Mouse (Mus musculus) forebrain, embryonic 10.5 days (tissue): ENCODE results near the gene Nfe2. TPM values are rescaled to one million over a fixed set of nuclear protein-coding genes. Genes with fewer than 3 reads are reported as not detected.
"Not testable (repeated sequence)": the region's sequence is repeated elsewhere in the genome, so short reads cannot be mapped to it uniquely, and the experiment has no call there.

Experiments
- DNase-seq: peaks from one replicate; pipeline ENCODE4 v3.0.0-alpha.2; 2017; ENCODE audit warnings: low spot score; ENCODE audit errors: extremely low spot score
- H3K27ac ChIP-seq: fragments of 300-500 bp; sonication (generic); 2 replicates; pipeline ENCODE4 v1.5.1; 2016; ENCODE audit warnings: mild to moderate bottlenecking
- H3K27me3 ChIP-seq: fragments of 300-500 bp; sonication (generic); 2 replicates; pipeline ENCODE4 v1.6.1; 2016; ENCODE audit warnings: mild to moderate bottlenecking; ENCODE audit not compliant: poor library complexity, severe bottlenecking
- H3K36me3 ChIP-seq: fragments of 300-500 bp; sonication (generic); replicated peaks from 2 replicates; pipeline ENCODE4 v1.6.1; 2016; ENCODE audit warnings: mild to moderate bottlenecking, moderate library complexity
- H3K4me1 ChIP-seq: fragments of 300-500 bp; sonication (generic); 2 replicates; pipeline ENCODE4 v1.6.1; 2016
- H3K4me3 ChIP-seq: fragments of 300-500 bp; sonication (generic); 2 replicates; pipeline ENCODE4 v1.5.1; 2016; ENCODE audit warnings: mild to moderate bottlenecking, moderate library complexity
- H3K9me3 ChIP-seq: fragments of 300-500 bp; sonication (generic); 2 replicates; pipeline ENCODE4 v1.6.1; 2016; ENCODE audit warnings: mild to moderate bottlenecking, moderate library complexity
- WGBS: fragments of 180-500 bp; shearing (Covaris S2); methylation state at CpG from one replicate; pipeline ENCODE4 v1.1.7; 2016; 5-methylcytosine and 5-hydroxymethylcytosine counted together
- polyA plus RNA-seq: library from polyadenylated mRNA; unstranded; fragments of >200 nt; fragmentation: Nextera tagmentation; extraction: Ambion mirVana; gene quantifications from 2 replicates; pipeline ENCODE4 v1.2.1, GENCODE M21; 2016

Gene Nfe2
- polyA plus RNA-seq, 1 experiment from 2014 or later, result 8.3 TPM

DNA sequence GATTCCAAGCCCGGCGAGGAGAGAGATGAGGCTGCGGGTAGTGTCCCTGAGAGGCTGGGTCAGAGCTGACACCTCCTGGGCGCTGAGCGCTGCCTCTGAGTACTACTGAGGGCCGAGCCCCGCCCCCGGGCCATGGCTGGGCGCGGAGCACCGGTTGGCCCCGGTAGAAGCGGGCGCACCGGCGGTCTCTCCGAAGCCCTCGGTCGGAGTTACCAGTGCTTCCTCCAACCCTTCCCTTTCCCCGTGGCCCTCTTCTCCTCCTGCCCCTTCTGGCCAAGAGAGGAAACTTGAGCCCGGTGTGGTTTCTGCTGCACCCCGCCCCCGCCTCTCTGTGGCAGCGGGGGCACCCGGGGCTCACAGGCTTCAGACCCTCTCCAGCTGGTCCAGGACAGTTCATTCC lies 3.0 kb downstream of the Nfe2 start:
- no peaks in the 10 kb centered on the region for H3K9me3 ChIP-seq
- peaks cover 33% of the 10 kb centered on the region for H3K4me1 ChIP-seq
- H3K4me3 ChIP-seq, result peak overlapping the region; percentile 57
- H3K27ac ChIP-seq, result peak overlapping the region; percentile 81
- H3K36me3 ChIP-seq, result peaks cover 6% of the 10 kb centered on the region
- H3K27me3 ChIP-seq, result peaks cover 47% of the 10 kb centered on the region
- 1% methylated on average over 25 of the region's 25 CpGs for WGBS
- DNase-seq, result peak; percentile 49

DNA sequence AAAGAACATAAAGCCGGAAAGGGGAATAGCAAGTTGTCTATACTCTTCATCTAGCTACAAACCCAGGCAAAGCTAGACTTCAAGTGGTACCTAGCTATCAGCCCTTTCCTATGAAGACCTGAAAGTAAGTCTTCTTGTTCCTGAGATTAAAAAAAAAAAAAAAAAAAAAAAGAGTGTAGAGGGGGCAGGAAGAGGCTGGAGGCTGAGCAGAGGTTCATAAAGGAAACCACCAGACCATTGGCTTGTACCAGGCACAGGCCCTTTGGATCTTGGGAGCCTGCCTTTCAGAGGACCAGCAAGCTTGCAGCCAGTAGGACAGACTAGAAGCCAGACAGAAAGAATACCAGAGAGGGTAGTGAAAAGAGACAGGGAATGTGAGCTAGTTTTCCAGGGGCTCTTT lies 4.9 kb downstream of the Nfe2 start:
- DNase-seq, result no peak
- Histone ChIP-seq H3K4me1 (peaks cover 30% of the 10 kb centered on the region), H3K4me3 (no peak overlapping the region), H3K36me3 (peaks cover 20% of the 10 kb centered on the region), H3K9me3 (no peaks in the 10 kb centered on the region), H3K27ac (no peak overlapping the region), H3K27me3 (peaks cover 44% of the 10 kb centered on the region)
- 90% methylated on average over 1 of the region's 1 CpGs for WGBS

DNA sequence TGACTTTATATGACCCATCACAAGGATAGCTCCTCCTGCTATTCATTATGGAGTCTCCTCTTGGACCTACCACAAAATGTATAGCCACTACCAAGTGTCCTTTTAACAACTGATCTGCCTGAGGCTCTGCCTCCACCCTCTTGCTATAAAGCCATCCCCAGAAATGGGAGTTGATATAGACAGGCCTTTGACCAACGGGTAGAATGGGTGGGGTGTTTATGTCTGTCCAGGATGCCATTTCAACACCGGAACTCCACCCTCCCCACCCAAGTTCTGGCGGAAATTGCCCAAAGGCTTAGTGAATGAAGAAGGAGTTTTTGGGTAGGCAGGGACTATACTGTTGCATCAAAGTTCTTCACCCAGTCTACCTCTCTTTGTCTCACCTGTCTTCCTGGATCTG lies 5.5 kb downstream of the Nfe2 start:
- no peak for DNase-seq
- no peak overlapping the region for H3K4me3 ChIP-seq
- H3K27ac ChIP-seq, result no peak overlapping the region
- H3K36me3 ChIP-seq, result peaks cover 27% of the 10 kb centered on the region
- H3K4me1 ChIP-seq, result peaks cover 24% of the 10 kb centered on the region
- 90% methylated on average over 3 of the region's 3 CpGs for WGBS
- H3K27me3 ChIP-seq, result peaks cover 38% of the 10 kb centered on the region
- no peaks in the 10 kb centered on the region for H3K9me3 ChIP-seq

DNA sequence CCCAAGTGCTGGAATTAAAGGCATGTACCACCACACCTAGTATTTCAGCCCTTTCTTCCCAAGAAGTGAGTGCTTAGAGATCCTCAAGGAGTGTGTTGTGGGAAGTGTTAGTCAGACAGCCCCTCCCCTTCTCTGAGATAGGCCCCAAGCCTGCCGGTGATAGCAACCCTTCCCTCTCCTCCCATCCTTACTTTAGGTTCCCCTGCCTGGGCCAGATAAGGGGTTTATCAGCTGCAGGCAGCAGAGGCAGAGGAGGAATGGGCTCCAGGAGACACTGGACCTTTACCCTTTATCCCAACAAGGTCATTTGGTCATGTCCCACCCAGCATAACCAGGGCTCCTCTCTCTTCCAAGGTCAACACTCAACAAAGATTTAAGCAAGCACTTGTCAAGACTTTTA lies 6.6 kb downstream of the Nfe2 start:
- no peak overlapping the region for H3K27ac ChIP-seq
- peaks cover 23% of the 10 kb centered on the region for H3K4me1 ChIP-seq
- H3K36me3 ChIP-seq, result peaks cover 38% of the 10 kb centered on the region
- H3K4me3 ChIP-seq, result no peak overlapping the region
- no peaks in the 10 kb centered on the region for H3K9me3 ChIP-seq
- no peak for DNase-seq
- 96% methylated on average over 1 of the region's 1 CpGs for WGBS
- peaks cover 29% of the 10 kb centered on the region for H3K27me3 ChIP-seq

DNA sequence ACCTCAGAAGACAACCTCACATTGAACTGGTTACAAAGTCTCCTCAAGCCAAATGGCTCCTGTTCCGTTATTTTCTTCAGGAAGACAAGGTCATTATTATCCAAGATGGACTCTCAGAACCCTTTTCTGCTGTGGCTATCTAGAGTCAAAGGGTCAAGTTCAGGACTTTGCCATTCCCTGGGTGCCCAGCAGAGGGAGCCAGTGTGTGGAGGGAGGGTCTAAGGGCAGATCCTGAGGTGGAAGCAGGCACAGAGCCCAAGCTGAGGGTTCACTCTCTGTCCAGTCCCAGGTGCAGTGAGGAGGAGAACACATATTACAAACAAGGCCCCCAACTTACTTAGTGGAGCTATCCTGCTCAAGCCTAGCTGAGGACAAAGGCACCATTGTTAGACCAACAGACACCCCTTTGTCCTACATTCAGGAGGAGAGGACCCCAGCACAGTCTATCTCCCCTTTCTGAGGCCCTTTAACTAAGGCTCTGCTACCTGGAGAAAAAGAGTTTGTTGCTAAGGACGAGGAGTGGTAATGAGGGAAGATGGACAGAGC lies 7.9 kb downstream of the Nfe2 start:
- Histone ChIP-seq H3K4me3 (peak overlapping the region; percentile 4; the same call in 1 of the 2 replicates), H3K36me3 (peaks cover 51% of the 10 kb centered on the region), H3K9me3 (no peaks in the 10 kb centered on the region), H3K27ac (peak overlapping the region; percentile 69), H3K27me3 (peaks cover 21% of the 10 kb centered on the region), H3K4me1 (peaks cover 23% of the 10 kb centered on the region)
- 15% methylated on average over 2 of the region's 2 CpGs for WGBS
- DNase-seq, result peak; percentile 76

DNA sequence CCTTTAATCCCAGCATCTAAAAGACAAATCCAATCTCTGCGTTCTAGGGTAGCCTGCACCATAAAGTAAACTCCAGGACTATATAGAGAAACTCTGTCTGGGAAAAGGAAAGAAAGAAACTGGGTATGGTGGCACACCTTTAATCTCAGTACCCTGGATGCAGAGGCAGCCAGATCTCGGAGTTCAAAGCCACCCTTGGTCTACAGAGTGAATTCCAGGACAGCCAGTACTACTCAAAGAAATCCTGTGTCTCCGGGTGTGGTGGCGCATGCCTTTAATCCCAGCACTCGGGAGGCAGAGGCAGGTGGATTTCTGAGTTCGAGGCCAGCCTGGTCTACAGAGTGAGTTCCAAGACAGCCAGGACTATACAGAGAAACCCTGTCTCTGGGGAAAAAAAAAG lies 8.7 kb downstream of the Nfe2 start:
- peaks cover 13% of the 10 kb centered on the region for H3K27me3 ChIP-seq
- H3K4me1 ChIP-seq, result peaks cover 18% of the 10 kb centered on the region
- not testable (repeated sequence) for H3K9me3 ChIP-seq, DNase-seq, H3K4me3 ChIP-seq, H3K27ac ChIP-seq
- WGBS, result 86% methylated on average over 6 of the region's 6 CpGs
- H3K36me3 ChIP-seq, result peaks cover 57% of the 10 kb centered on the region

DNA sequence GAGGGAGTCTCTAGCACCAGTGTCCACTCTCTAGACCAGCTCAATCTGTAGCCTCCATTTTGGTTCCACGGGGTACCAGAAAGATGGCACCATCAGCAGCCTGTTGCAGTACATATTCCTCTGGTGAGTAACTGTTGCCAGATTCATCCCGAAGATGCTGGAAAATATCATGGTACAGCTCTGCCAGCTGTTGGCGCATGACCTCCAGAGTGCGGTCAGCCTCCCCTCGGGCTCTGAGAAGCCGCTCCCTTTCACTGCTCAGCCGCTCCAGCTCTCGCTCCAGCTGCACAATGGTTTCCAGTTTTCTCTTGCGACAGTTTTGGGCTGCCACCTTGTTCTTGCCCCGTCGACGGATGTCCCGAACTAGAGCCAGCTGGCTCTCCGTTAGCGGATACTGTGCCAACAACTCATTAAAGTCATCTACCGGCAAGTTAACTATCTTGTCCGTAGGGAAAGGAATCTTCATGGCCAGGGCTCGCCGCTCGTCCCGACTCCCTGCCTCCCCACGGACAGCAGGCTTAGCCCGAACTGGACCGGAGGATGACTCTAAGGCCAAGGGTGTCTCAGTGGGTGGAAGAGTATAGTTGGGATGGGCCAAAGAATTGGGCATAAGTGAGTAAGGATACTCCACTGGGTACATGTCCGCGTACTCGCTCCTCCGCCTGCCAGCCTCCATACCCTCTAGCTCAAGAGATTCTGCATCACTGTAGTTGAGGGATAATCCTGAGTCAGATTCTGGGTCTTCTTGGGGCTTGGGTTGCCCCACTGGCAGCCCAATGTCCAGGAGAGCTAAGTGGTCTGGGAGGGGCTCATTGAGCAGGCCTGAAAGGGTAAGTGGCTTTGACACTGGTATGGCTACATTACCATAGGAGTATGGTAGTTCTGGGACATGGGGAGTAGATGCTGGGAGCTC lies 9.5 kb downstream of the Nfe2 start:
- Histone ChIP-seq H3K4me1 (peaks cover 21% of the 10 kb centered on the region), H3K4me3 (no peak overlapping the region), H3K36me3 (peaks cover 62% of the 10 kb centered on the region), H3K27ac (no peak overlapping the region), H3K9me3 (no peaks in the 10 kb centered on the region), H3K27me3 (peaks cover 5% of the 10 kb centered on the region; the same call in 1 of the 2 replicates)
- no peak for DNase-seq
- WGBS, result 89% methylated on average over 28 of the region's 28 CpGs

DNA sequence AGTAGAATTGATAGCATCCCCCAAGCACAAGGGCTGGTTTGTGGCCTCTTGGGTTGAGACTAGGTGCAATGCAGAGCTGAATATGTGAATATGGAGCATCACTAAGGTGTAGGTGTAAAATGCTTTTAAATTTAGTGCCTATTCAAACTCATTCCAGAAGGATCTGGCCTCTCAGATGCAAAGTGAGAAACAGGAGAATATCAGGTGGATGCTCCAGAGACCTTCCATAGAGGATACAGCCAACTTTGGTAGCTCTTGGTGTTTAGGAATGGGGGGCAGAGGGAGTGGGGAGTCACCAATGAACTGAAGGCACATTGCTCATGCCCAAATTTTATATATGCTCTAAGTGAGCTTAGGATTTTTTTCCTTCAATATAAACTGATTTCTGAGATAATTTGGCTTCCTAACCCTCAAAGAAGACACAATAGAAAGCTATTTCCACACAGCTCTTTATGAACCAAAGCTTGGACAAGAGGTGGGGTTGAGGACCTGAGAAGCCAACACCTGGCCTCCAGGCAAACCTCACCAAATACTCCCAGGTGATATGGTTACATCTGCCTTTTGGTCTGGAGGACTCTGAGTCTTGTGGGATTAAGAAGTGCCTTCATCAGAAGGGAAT lies 10.3 kb downstream of the Nfe2 start:
- H3K9me3 ChIP-seq, result no peaks in the 10 kb centered on the region
- H3K4me3 ChIP-seq, result no peak overlapping the region
- no peak for DNase-seq
- peaks cover 70% of the 10 kb centered on the region for H3K36me3 ChIP-seq
- no peak overlapping the region for H3K27ac ChIP-seq
- H3K4me1 ChIP-seq, result peaks cover 29% of the 10 kb centered on the region
- no peaks in the 10 kb centered on the region for H3K27me3 ChIP-seq

DNA sequence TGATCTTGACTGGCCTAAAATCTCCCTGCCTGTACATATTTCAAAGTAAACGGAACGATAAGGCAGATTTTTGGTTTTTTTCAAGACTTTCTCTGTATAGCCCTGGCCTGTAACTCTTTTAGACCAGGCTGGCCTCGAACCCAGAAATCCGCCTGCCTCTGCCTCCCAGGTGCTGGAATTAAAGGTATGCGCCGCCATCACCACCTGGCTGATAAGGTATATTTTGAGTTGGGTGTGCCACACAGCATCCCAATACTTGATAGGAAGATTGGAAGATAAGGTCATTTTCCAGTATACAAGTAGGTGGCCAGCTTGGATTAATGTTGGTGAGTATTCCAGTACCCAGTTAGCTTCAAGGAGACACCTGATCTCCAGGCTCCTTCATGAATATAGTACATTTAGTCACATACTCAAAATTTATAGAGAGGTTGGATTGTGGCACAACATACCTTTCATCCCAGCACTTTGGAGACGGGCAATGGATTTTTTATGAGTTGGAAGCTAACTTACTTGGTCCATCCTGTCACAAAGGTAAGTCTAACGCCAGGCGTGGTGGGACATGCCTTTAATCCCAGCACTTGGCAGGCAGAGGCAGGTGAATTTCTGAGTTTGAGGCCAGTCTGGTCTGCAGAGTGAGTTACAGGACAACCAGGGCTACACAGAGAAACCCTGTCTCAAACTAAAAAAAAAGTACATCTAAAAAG lies 11.0 kb downstream of the Nfe2 start:
- peaks cover 77% of the 10 kb centered on the region for H3K36me3 ChIP-seq
- 90% methylated on average over 9 of the region's 9 CpGs for WGBS
- H3K4me3 ChIP-seq, result no peak overlapping the region
- peaks cover 36% of the 10 kb centered on the region for H3K4me1 ChIP-seq
- H3K9me3 ChIP-seq, result no peaks in the 10 kb centered on the region
- no peak overlapping the region for H3K27ac ChIP-seq
- no peak for DNase-seq
- H3K27me3 ChIP-seq, result no peaks in the 10 kb centered on the region

DNA sequence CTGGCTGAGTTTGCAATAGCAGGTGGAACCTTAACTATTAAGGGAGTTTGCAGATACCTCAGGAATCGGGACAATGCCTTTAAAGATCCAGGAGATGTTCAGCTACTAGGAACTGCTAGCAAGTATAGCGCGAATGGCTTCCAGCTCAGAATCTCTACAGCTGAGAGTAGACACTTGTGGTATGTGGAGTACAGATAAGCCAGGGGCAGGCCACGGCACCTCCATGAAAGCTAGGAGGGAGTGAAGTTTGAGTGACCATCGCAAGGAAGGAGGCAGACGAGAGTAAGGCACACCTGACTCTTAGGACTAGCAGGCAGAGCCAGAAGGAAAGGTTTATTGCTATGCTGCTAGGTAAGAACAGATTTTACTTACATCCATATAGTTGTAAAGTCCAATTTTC lies 12.6 kb downstream of the Nfe2 start:
- DNase-seq, result no peak
- Histone ChIP-seq H3K9me3 (no peaks in the 10 kb centered on the region), H3K4me1 (peaks cover 40% of the 10 kb centered on the region), H3K27ac (no peak overlapping the region), H3K27me3 (no peaks in the 10 kb centered on the region), H3K36me3 (peaks cover 90% of the 10 kb centered on the region), H3K4me3 (peak overlapping the region; percentile 12; the same call in 1 of the 2 replicates)
- WGBS, result 81% methylated on average over 6 of the region's 6 CpGs

DNA sequence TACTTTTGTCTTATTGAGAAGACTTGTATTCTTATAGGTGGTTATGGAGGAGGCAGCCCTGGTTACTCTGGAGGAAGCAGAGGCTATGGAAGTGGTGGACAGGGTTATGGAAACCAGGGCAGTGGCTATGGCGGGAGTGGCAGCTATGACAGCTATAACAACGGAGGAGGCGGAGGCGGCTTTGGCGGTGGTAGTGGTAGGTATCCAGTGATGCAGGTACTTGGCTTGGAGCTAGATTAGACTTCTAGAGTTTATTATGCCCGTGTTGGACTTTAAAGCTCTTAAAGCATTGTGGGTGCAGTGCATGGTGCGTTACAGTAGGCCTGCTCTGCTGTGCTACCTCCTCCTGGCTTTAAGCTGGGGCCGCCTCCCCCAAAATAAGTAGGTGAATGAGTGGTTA lies 15.3 kb downstream of the Nfe2 start:
- Histone ChIP-seq H3K27me3 (no peaks in the 10 kb centered on the region), H3K36me3 (peaks cover 72% of the 10 kb centered on the region), H3K27ac (no peak overlapping the region), H3K4me3 (peak overlapping the region; percentile 66), H3K4me1 (peaks cover 40% of the 10 kb centered on the region), H3K9me3 (no peaks in the 10 kb centered on the region)
- no peak for DNase-seq
- WGBS, result 84% methylated on average over 8 of the region's 8 CpGs

DNA sequence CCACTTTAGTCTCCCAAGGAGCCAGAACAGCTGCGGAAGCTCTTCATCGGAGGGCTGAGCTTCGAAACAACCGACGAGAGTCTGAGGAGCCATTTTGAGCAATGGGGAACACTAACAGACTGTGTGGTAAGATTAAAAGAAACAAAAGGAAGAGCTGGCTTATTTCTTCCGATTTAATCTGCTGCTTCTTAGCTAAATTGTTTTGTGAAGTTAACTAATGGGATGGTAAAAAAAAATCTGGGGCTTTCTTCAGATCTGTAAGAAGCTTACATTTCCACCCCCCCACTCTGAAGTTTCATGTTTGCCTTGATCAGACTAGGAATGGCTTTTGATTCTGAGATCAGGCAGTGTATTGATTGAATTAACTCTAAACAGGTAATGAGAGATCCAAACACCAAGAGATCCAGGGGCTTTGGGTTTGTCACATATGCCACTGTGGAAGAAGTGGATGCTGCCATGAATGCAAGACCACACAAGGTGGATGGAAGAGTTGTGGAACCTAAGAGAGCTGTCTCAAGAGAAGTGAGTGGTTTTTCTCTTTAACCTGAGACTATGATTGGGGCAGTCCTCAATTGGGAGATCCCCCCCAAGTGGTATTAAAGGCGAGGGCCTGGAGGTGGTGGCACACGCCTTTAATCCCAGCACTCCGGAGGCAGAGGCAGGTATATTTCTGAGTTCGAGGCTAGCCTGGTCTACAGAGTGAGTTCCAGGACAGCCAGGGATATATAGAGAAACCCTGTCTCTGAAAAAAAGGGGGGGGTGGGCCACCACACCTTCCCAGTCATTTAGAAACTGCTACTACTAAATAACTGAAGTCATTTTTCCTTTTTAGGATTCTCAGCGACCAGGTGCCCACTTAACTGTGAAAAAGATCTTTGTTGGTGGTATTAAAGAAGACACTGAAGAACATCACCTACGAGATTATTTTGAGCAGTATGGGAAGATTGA lies 16.9 kb downstream of the Nfe2 start:
- not testable (repeated sequence) for H3K27me3 ChIP-seq, DNase-seq, H3K9me3 ChIP-seq
- 16% methylated on average over 12 of the region's 12 CpGs for WGBS
- Histone ChIP-seq H3K4me1 (peaks cover 45% of the 10 kb centered on the region), H3K36me3 (peaks cover 69% of the 10 kb centered on the region), H3K4me3 (peak overlapping the region; percentile 66), H3K27ac (peak overlapping the region; percentile 98)
